Mouse (Mus musculus) liver, embryonic 14.5 days (tissue): ENCODE results near the gene Tbc1d10b.

Experiments
- CTCF ChIP-seq: IDR thresholded peaks from 2 replicates; pipeline ENCODE4 v1.5.1; 2016; ENCODE audit warnings: antibody characterized with exemption, low read depth, control low read depth
- EP300 ChIP-seq: IDR thresholded peaks from 2 replicates; pipeline ENCODE4 v1.6.1; 2016; ENCODE audit warnings: antibody characterized with exemption, low read depth

- TF ChIP-seq EP300 (no peak), CTCF (0 out of 2 replicates have a peak, but pooled peaks have one; percentile 8)
Observed at GRCm38 (mm10) chr7:127194633-127195029, 13.6 kb downstream of the Tbc1d10b start.
